Mouse (Mus musculus) C3H10T1/2 (cell line): ENCODE measurements around the gene Rnf222. TPM values are rescaled to one million over a fixed set of nuclear protein-coding genes. Genes with fewer than 3 reads are reported as not detected.

Experiments
- polyA plus RNA-seq, 2 experiments: library from polyadenylated mRNA; unstranded; fragments of >200 nt; fragmentation: generic; extraction: Trizol; gene quantifications; one replicate each; pipeline ENCODE4 v1.2.1; 2012; ENCODE audit warnings: missing spikeins in 2 of 2

The Rnf222 gene
- under 1 TPM in 1 of 2 experiments, not detected in 1; 0.01 TPM for polyA plus RNA-seq

DNA sequence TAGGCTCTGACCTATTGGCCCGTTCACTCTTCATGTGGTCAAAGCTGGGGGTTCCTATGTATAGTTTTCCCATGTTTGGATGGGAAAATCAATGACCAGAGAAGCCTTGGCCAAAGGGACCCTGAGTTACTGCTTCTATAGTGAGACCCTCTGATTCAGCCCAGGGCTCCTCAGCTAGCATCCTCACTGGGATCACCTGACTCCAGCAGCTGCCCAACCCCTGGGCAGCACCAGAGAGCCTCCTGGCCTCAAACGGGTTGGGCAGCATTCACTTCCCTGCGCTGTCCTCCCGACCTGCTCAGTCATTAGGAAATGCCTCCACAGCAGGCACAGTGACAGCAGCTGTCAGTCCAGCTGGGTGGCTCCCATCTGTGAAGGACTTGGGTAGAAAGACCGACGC is at the start of gene Rnf222:
Gene Rnf222, plus strand, starts transcription at position 301 of the 400 bp plus-strand sequence.

GRCm38 (mm10) chr11:68871748-68872147 is 16.6 kb upstream of the Rnf222 start, which contains the start of gene Ndel1:
Gene Ndel1 (minus strand): TSS chr11:68871858.

DNA sequence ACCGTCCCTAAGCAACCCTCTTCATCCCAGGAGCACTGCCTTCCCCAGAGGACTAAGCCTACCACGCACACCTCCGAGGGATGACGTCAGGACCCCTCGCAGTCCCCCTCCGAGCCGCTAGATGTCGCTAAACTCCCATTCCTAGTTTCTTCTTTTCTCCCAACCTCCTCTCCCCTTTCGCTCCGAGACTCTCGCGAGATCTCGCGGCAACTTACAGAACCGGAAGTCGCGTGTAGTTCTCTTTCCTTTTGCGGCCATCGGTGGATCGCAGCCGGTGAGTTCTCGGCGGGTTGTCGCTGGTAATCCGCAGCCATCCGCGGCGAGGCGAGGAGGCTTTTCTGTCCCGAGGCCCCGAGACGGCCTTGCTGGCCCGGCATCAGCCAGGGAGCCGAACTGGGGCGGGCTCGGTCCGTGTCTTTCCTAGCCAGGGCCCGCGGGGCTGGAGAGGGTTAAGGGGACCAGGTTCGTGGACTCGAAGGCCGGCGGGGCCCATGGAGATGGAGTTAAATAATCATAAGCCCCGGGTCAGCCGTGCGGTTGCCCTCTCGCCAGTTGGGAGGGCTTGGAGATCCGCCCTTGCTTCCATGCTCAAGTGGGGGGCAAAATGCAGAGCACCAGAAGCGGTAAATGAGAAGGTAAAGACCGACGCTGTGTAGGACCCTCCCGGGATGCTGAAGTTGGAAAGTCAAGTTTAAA is 13.1 kb downstream of the Rnf222 start, which contains the start of gene Rpl26:
Gene Rpl26, plus strand, starts transcription at position 233 of the 696 bp plus-strand sequence.

DNA sequence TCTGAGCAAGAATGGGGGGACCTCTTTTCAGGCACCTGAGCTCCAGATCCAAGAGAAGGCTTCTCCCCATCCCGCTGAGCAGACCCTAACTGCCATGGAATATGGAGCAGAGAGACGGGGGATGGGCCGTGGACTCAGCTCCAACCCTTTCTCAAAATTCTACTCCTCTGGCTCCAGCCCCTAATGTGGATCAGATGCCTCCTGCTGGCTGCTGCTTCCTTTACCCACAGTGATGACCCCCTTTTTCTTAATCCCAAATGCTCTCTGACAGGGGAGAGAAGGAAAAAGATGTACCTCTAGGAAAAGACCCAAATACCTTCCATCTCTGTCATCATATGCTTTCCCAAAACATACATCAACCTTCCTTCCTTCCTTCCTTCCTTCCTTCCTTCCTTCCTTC is 38.6 kb downstream of the Rnf222 start, which contains the start of gene Odf4:
Gene Odf4, minus strand, starts transcription at position 101 of the 400 bp plus-strand sequence.

Other genes with a start within 250 kb of the Rnf222 start
- gene Myh10, start 197.0 kb upstream of the Rnf222 start, polyA plus RNA-seq: 10 to 100 TPM in 1 of 2 experiments, 1 to 10 TPM in 1; 8.5 to 78.9 TPM
- gene Ndel1, start 16.7 kb upstream of the Rnf222 start, polyA plus RNA-seq: 10 to 100 TPM in 1 of 2 experiments, 1 to 10 TPM in 1; 3.2 to 33.9 TPM
- gene Rpl26, start 13.0 kb downstream of the Rnf222 start, polyA plus RNA-seq: 100 to 1,000 TPM; 611 to 728 TPM
- not detected for gene Odf4, start 38.5 kb downstream of the Rnf222 start, polyA plus RNA-seq
- gene Arhgef15, start 68.9 kb downstream of the Rnf222 start, polyA plus RNA-seq: 1 to 10 TPM in 1 of 2 experiments, under 1 TPM in 1; 0.97 to 1.1 TPM
- gene Slc25a35, start 79.6 kb downstream of the Rnf222 start, polyA plus RNA-seq: 1 to 10 TPM in 1 of 2 experiments, under 1 TPM in 1; 0.91 to 4.0 TPM
- 10 to 100 TPM; 27.7 to 48.0 TPM for gene Rangrf, start 86.6 kb downstream of the Rnf222 start, polyA plus RNA-seq
- gene Pfas, start 119.9 kb downstream of the Rnf222 start, polyA plus RNA-seq: 1 to 10 TPM; 6.8 to 7.2 TPM
- gene Ctc1, start 127.4 kb downstream of the Rnf222 start, polyA plus RNA-seq: 10 to 100 TPM; 57.4 to 66.2 TPM
- 10 to 100 TPM; 33.9 to 67.3 TPM for gene Aurkb, start 157.1 kb downstream of the Rnf222 start, polyA plus RNA-seq
- gene Borcs6, start 171.2 kb downstream of the Rnf222 start, polyA plus RNA-seq: 10 to 100 TPM; 13.1 to 23.4 TPM
- 10 to 100 TPM; 73.7 to 88.9 TPM for gene Tmem107, start 182.3 kb downstream of the Rnf222 start, polyA plus RNA-seq
- 10 to 100 TPM; 16.1 to 69.3 TPM for gene Vamp2, start 199.9 kb downstream of the Rnf222 start, polyA plus RNA-seq
- gene Per1, start 206.7 kb downstream of the Rnf222 start, polyA plus RNA-seq: 10 to 100 TPM in 1 of 2 experiments, 1 to 10 TPM in 1; 3.3 to 14.3 TPM
- gene Hes7, start 231.9 kb downstream of the Rnf222 start, polyA plus RNA-seq: under 1 TPM; 0.16 to 0.19 TPM
- gene 9130213A22Rik, start 234.0 kb downstream of the Rnf222 start, polyA plus RNA-seq: 1 to 10 TPM in 1 of 2 experiments, under 1 TPM in 1; 0.55 to 2.0 TPM
- gene Aloxe3, start 237.3 kb downstream of the Rnf222 start, polyA plus RNA-seq: under 1 TPM; 0.07 to 0.34 TPM